Mouse (Mus musculus) limb, embryonic 12.5 days (tissue): ENCODE data around the gene Plekha7. TPM values are rescaled to one million over a fixed set of nuclear protein-coding genes. Genes with fewer than 3 reads are reported as not detected.
"Not testable (repeated sequence)": the region's sequence is repeated elsewhere in the genome, so short reads cannot be mapped to it uniquely, and the experiment has no call there.

Source experiments
- ATAC-seq: fragments of 200-750 bp; cut with Nextera tagmentation; 2 replicates; pipeline ENCODE4 v1.8.0; 2017; ENCODE audit warnings: low read depth, moderate TSS enrichment; ENCODE audit not compliant: insufficient number of reproducible peaks, insufficient read depth, low FRiP score, low TSS enrichment
- H3K27ac ChIP-seq: fragments of 300-500 bp; sonication (generic); 2 replicates; pipeline ENCODE4 v1.5.1; 2016; ENCODE audit warnings: mild to moderate bottlenecking, moderate library complexity
- H3K27me3 ChIP-seq: fragments of 300-500 bp; sonication (generic); 2 replicates; pipeline ENCODE4 v1.6.1; 2016; ENCODE audit warnings: mild to moderate bottlenecking, moderate library complexity
- H3K36me3 ChIP-seq: fragments of 300-500 bp; sonication (generic); 2 replicates; pipeline ENCODE4 v1.6.1; 2016; ENCODE audit warnings: mild to moderate bottlenecking, moderate library complexity
- H3K4me1 ChIP-seq: fragments of 300-500 bp; sonication (generic); replicated peaks from 2 replicates; pipeline ENCODE4 v1.6.1; 2016
- H3K4me2 ChIP-seq: fragments of 300-500 bp; sonication (generic); 2 replicates; pipeline ENCODE4 v1.6.1; 2016; ENCODE audit warnings: mild to moderate bottlenecking, moderate library complexity
- H3K4me3 ChIP-seq: fragments of 300-500 bp; sonication (generic); replicated peaks from 2 replicates; pipeline ENCODE4 v1.5.1; 2016; ENCODE audit warnings: mild to moderate bottlenecking
- H3K9ac ChIP-seq: fragments of 300-500 bp; sonication (generic); replicated peaks from 2 replicates; pipeline ENCODE4 v1.6.1; 2016; ENCODE audit warnings: mild to moderate bottlenecking, moderate library complexity
- H3K9me3 ChIP-seq: fragments of 300-500 bp; sonication (generic); 2 replicates; pipeline ENCODE4 v1.6.1; 2016; ENCODE audit warnings: mild to moderate bottlenecking, moderate library complexity
- WGBS: fragments of 180-500 bp; shearing (Covaris S2); methylation state at CpG from one replicate; pipeline ENCODE4 v1.1.7; 2016; 5-methylcytosine and 5-hydroxymethylcytosine counted together
- polyA plus RNA-seq: library from polyadenylated mRNA; unstranded; fragments of >200 nt; fragmentation: Nextera tagmentation; extraction: Ambion mirVana; gene quantifications from 2 replicates; pipeline ENCODE4 v1.2.1, GENCODE M21; 2016

Gene Plekha7
- polyA plus RNA-seq, 1 experiment from 2014 or later: 8.6 TPM

- no peak for ATAC-seq
- Histone ChIP-seq H3K4me3 (no peak overlapping the region), H3K27ac (no peak overlapping the region), H3K36me3 (peaks cover 50% of the 10 kb centered on the region), H3K4me1 (peaks cover 6% of the 10 kb centered on the region), H3K4me2 (no peak overlapping the region), H3K9me3 (no peaks in the 10 kb centered on the region), H3K27me3 (no peaks in the 10 kb centered on the region), H3K9ac (no peak overlapping the region)
- 92% methylated on average over 7 of the region's 7 CpGs for WGBS
These were observed 208.1 kb downstream of the Plekha7 start for GRCm38 (mm10) chr7:116099952-116100528.

- Histone ChIP-seq H3K9ac (peak overlapping the region; percentile 87), H3K27ac (peak overlapping the region; percentile 93), H3K27me3 (no peaks in the 10 kb centered on the region), H3K4me1 (peaks cover 18% of the 10 kb centered on the region), H3K4me2 (peak overlapping the region; percentile 83), H3K9me3 (no peaks in the 10 kb centered on the region), H3K4me3 (peak overlapping the region; percentile 68), H3K36me3 (no peaks in the 10 kb centered on the region)
- under 1% methylated on average over 19 of the region's 19 CpGs for WGBS
- ATAC-seq: peak; percentile 86
These were observed 214.7 kb downstream of the Plekha7 start for GRCm38 (mm10) chr7:116093466-116093850.

GRCm38 (mm10) chr7:116092710-116093465, 215.3 kb downstream of the Plekha7 start:
- no peaks in the 10 kb centered on the region for H3K9me3 ChIP-seq
- peak; percentile 100 for ATAC-seq
- WGBS: under 1% methylated on average over 38 of the region's 38 CpGs

GRCm38 (mm10) chr7:116084366-116084765, 223.8 kb downstream of the Plekha7 start, which contains the start of gene Gm4353:
Gene Gm4353 (minus strand): TSS chr7:116084635.
- H3K4me1 ChIP-seq, ATAC-seq, H3K9me3 ChIP-seq, H3K36me3 ChIP-seq, H3K4me2 ChIP-seq, H3K9ac ChIP-seq, H3K27ac ChIP-seq, H3K4me3 ChIP-seq, H3K27me3 ChIP-seq: not testable (repeated sequence)
- 94% methylated on average over 11 of the region's 11 CpGs for WGBS

More at GRCm38 (mm10) chr7:116092710-116093465, 215.3 kb downstream of the Plekha7 start:
- peaks cover 18% of the 10 kb centered on the region for H3K4me1 ChIP-seq
- H3K27ac ChIP-seq: peak overlapping the region; percentile 93
- H3K36me3 ChIP-seq: no peaks in the 10 kb centered on the region
- H3K4me3 ChIP-seq: peak overlapping the region; percentile 68
- H3K9ac ChIP-seq: peak overlapping the region; percentile 87
- peak overlapping the region; percentile 83 for H3K4me2 ChIP-seq
- H3K27me3 ChIP-seq: no peaks in the 10 kb centered on the region

Other genes with a start within 250 kb of the Plekha7 start
- gene Gm4353, start 223.7 kb downstream of the Plekha7 start, polyA plus RNA-seq: 1.5 and 1.6 TPM in 2 replicates
- 859 and 893 TPM in 2 replicates for gene Rps13, start 25.8 kb upstream of the Plekha7 start, polyA plus RNA-seq
- gene Pik3c2a, start 135.1 kb upstream of the Plekha7 start, polyA plus RNA-seq: 36.5 and 38.5 TPM in 2 replicates
- 9.2 and 11.5 TPM in 2 replicates for gene Nucb2, start 196.0 kb upstream of the Plekha7 start, polyA plus RNA-seq